Mouse (Mus musculus): ENCODE measurements at regions not wholly inside any gene's neighbourhood (a gene's known extent, or its start where the extent isn't known, plus 50 kb on each side); places are given as distances from the start of the nearest gene placed in this dataset.

DNA sequence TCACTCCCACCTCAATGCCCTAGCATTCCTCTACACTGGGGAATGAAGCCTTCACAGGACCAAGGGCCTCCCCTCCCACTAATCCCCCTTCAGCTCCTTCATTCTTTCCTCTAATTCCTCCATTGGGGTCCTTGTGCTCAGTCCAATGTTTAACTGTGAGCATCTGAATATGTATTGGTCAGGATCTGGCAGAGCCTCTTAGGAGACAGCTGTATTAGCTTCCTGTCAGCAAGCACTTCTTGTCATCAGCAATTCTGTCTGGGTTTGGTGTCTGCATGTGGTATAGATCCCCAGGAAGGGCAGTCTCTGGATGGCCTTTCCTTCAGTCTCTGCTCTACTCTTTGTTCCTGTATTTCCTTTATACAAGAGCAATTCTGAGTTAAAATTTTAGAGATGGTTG lies 426.8 kb upstream of the 2610001J05Rik start:
- no peak for DNase-seq

DNA sequence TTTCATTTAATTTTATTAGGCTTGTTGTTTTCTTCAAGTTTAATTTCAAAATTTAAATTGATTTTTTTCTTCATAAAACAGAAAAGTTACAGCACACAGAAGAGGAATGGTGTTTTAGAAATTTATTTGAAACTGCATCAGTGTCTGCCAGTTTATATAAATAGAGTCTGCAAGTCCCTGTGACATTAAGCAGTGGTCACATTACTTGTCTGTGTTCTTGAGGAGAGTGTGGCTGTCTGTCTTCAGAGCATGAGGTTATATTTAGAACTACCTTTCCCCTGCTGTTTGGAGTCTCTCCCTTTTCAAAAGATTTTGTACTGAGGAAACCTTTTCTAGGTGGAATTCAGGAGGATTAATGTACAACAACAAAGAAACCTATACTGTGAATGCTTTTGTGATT lies 426.1 kb upstream of the 2610001J05Rik start:
- DNase-seq = no peak

DNA sequence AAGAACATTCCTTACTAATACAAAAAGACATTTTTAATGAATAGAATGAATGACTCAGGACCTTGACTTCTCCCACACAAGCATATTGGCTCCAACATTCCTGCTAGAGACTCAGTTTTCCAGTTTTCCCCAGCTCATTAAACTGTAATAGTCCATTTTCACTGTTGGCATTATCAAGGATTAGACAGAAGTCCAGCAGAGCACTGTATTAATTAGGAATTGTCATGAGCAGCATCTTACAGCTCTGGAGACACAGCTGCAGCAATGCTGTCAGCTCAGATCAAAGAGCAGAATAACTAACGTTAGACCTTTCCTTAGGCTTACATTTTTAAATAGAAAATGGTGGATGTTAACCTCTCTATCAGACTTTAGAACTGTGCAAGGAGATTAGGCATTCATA lies 419.5 kb upstream of the 2610001J05Rik start:
- no peak for DNase-seq

DNA sequence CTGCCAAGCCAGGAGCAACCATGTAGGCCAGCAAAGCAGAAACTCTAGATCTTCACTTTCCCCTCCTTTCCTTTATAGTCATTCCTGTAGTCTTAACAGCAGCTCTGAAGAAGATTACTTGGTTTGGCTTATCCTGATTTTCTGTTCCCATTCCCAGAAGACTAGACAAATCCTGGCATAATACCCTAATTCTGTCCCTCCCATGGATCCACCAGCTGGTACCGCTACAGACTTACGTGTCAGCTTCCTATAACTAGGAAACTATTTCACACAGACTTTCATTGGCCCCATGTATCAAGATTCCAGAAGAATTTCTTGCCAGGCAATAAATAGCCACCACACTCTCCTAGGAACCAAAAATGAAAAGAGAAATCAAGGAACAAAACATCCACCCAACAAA lies 410.2 kb upstream of the 2610001J05Rik start:
- DNase-seq = no peak

DNA sequence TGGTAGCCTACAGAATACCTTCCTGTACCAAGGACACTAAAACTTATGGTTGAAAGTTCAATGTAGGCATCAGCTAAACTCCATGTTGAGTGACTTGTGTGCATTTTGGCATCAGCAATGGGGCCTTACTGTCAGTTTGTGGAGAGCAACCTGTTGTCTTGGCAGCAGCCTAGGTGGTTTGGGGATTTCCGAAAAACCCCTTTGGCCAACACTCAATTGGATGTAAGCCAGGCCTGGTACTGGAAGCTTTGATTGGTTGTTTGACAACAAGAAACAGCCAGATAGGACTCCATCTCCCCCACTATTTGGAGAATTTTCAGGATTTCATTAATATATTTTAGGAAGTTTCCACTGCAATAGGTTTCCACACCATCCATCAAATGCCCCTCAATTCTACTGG lies 390.6 kb upstream of the 2610001J05Rik start:
- DNase-seq = no peak

DNA sequence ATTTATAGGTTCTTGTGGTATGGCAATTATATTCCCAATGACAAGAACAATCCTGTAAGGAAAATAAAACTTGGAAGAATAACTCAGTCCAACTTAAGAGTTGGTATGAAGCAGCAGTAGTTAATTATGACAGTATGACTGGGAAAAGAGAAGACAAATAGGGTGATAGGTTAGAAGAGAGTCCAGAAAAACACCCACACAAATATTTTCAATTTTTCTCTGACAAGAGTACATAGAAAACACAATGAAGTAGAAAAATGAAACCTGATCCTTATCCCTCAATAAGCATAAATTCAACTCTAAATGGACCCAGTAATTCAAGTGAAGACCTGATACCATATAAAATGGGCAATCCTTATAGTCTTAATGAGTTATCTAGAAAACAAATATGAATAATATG lies 369.0 kb upstream of the 2610001J05Rik start:
- no peak for DNase-seq

DNA sequence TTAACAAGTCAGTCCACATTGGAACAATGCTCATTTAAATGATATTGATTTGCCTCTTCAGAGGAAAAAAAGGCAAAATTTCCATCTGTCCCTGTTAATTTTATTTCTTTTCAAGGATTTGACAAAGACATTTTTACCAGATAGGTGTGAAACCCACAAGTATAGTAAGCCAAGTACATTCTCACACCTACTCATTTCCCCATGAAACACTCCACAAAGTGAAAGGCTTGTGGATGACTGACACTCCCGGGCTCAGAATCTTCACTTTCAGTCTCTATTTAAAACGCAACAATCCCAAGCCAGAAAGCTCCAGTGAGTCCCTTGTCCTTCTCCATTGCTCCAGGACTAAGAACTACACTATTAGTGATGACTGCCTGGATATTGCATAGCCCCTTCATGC lies 367.8 kb upstream of the 2610001J05Rik start:
- DNase-seq = no peak

DNA sequence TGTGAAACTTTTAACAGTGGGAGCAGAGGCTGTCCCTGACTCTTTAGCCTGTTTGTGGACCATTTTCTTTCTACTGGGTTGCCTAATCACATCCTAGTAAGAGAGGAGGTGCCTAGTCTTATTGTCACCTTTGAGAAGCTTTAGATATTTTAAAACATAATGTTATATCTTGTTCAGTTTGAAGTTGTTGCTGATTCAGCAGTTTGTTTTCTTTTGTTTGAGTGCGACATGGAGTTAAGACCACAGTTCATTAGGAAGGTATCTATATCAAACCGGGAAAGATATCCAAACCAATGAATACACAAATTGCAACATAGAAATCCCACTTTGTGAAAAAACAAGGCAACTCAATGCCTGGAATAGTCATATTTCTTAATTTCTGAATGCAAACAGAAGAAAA lies 359.5 kb upstream of the 2610001J05Rik start:
- no peak for DNase-seq

DNA sequence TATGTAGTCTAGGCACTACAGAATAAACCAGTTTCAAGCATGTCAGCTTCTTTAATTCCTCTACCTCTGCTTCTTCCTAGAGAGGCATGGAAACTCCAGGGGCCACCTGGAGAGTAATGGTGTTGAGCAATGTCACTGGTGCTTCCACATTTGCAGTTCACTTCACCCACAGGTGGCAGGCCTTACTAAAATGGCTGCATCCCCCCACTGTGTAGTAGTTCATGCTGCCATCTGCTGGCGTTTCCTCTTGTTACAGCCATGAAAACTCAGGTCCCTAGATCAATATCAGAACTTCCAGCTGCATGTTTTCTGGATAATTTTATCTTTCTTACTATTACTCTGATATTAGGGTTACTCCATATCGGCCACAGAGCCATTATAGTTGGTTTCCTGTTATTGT lies 336.2 kb upstream of the 2610001J05Rik start:
- peak; percentile 70 for DNase-seq

DNA sequence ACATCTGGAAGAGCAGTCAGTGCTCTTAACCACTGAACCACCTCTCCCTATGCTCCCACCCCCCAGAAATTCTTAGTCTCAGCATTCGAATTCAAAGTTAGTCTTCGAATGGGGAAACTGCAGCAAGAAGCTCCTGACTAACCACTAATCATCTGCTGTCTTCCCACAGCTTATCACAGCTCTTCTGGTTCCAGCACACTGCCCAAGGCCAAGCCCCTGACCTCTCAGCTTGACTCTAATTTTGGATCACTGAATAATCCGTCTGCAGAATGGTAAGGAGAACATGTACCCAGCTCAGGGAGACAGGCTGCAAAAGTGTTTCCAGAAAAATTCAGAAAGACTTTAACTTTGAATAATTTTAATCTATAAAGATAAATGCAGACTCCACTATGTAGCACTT lies 325.8 kb upstream of the 2610001J05Rik start:
- DNase-seq = no peak

DNA sequence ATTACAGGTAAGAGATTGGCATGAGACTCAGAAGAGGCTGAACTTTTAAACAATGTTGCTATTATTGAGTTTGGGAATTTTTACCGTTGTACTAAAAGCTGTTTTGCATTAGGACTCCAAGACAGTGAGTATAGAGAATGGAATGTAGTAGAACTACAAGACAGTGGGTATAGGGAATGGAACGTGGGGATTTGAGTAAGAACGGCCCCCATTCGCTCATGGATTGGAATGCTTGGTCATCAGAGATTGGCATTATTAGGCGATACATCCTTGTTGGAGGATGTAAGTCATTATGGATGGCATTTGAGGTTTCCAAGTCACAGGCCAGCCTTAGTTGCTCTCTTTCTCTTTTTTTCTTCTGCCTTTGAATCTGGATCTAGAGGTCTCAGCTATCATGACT lies 324.0 kb upstream of the 2610001J05Rik start:
- DNase-seq = no peak

DNA sequence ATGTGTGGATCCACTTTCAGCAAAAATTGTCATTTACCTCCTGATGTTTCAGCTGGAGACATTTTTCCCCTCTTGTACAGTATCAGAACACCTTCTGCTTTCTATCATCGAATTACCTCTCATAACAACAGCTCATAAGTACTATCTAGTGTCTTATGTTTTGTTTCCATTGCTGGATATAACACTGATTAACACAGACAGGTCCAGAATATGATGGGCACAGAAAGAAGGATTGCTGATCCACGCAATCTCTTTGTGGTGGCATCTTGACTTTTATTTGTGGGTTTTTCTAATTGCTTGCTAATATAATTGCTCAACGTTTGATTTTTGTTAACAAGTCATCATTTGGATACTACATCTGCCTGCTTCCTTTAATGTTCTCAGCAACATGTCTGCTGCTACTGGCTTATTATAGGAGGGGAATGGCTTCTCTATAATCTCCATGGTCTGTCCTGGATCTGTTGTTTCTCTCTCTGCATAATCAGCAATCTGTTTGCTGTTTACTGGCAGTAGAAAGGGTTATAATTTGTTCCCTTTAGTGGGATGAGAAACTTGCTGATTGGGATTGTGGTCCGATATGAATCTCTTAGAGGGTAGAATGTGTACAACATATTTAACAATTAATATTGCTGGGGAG lies 320.2 kb upstream of the 2610001J05Rik start:
- no peak for DNase-seq

DNA sequence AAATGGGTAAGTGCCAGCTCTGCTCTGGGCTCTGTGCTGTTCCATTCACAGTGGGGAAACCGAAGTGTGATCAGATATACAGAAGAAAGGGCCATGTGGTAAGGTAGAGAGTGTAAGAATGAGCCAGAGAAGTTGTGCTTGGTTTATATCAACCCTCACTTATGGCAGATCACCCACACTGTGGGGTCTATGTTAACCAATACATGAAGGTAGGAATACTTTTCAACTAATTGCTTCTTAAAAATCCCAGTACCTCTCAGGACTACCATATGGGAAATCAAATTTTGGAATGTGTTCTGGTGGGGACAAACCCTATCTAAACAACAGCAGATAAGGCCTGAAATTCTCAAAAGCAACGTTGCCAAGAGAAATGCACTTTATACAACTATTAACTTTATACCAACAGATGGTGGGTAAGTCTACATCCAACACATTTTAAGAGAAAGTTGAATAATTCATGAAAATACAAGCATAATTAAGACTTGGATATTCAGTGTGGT lies 314.7 kb upstream of the 2610001J05Rik start:
- no peak for DNase-seq

DNA sequence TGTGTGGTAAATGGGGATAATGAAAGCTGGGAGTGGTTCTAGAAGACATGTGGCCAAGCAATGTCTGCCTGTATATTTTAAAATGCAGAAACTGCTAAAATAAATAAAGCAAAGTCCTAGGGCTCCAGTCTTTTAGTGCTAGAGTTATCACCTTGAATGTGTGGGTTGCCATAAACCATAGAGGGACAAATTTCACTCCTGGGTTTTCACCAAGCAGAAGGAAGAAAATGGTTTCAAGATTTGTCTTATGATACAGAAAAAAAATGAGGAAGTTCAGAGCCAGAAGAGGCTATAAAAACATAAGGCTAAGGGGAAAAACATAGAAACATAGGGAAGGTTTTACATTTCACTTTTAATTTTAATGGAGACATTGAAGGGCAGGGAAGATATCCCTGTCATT lies 276.1 kb upstream of the 2610001J05Rik start:
- no peak for DNase-seq

DNA sequence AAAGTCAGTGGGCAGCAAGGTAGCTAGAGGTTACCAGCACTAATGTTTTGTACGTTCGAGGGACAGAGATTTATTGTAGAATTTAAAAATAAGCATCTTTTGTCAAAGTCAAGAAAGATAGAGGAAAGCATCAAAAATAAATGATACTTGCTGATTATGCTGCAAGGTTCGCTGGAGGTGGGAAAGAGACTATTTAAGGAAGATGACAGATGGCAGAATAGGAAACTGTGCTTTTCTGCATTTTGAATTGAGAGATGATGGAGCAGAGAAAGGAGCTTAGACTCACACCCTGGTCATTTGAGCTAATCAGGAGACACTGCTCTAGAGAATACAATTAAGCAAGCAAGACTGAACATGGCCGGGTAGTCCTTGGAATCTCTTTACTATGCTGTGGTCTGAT lies 275.1 kb upstream of the 2610001J05Rik start:
- DNase-seq = no peak

DNA sequence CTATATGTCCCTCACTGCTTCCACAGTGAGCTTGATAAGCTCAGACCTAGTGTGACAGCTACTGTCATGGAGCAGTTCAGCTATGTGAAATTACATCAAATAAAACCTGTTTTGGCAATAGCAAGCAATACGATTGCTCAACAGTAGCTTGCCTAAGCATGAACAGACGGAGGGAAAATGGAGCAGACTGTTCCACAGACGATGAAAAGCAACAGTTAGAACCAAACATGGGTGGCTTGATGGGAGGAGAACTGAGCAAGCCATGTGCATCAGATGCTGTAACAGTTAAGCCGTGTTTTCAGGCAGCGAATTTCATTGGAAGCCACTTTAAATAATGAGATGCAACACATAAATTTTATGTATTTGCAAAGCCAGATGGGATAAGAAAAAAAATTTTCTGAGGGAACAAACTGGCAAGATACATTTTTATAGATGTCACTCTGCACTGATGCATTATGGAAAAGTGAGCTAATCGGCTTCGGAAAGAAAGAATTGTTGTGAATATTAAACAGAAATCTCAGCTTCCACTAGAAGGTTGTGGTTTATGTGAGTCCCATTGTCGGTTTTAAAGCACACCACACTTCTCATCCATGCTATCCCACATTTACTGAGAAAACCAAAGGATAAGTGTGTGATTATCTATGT lies 270.9 kb upstream of the 2610001J05Rik start:
- DNase-seq = no peak

DNA sequence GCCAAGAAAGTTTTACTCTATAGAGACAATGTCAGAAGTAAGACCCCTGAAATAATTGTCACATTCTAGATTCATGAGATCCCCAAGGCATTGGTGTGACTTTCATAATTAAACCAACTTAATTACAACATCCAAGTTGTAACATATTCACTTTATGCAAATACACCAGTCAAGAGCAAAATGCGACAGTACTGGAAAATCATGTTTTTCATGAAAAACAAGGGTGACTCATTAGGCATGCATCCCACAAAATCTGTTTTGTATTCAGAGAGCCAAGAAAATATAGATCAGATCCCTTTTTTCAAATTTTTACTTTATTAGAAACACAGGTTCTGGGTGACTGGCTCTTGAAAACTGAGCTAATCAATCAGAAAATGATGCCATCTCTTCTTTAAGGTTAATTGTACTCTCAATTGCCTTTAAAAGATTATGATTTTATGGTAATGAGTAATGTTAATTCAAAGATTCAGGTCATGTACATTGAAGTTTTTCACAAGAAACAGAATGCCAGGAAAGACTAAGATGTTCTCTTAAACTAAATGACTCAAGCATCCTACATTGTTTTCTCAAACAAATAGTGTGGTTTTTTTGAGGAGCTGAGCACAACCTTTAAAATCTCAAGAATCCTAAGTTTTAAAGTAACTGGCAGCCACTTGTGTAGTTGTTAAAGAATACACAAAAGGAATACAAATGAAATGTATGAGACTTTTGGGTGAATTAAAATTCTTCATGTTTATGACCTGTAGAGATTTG lies 259.2 kb upstream of the 2610001J05Rik start:
- DNase-seq = no peak

DNA sequence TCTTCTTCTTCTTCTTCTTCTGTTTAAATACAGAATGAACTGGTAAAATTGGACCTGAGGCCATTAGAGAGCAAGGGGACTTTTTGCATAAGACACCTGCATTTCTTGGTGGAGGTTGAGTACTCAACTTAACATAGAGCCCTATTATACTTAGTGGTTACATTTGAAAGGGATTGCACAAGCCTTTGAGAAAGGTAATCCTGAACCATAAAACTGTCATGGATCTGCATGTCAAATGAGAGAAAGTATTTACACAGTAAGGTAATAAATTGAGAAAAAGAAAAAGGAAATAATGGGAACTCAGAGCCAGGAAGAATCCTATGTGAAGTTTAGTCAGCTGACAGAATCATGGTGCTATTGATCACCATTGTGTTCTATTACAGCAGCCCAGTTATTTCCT lies 258.1 kb upstream of the 2610001J05Rik start:
- no peak for DNase-seq

DNA sequence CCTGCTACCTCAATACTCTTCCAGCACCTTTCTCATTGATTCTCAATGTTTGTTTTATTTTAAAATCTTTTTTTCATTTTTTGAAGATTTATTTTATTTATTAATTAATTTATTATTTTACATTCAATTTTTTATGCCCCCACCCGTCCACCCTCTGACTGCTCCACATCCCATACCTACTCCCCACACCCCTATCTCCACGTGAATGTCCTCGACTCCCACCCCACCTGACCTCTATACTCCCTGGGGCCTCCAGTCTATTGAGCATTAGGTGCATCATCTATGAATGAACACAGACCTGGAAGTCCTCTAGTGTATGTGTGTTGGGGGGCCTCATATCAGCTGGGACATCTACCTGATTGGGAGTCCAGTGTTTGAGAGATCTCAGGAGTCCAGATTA lies 251.0 kb upstream of the 2610001J05Rik start:
- DNase-seq = no peak

DNA sequence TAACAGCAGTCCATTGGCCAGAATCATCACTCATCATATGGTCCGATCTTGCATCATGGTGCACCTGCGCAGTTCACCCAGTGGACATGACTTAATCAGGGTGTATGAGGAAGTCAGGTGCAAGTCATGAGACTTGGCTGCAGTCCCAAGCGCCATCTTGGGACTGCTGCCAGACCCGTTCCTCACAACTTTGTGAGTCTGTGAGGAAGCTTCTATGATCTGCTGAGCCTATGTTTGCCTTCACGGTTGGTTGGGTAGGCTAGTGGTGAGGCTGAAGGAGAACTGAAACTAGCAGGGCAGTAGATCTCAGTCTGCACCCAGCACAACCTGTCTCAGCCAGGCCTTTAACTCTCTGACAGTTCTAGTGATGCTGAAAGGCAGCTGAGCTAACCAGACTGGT lies 250.2 kb upstream of the 2610001J05Rik start:
- no peak for DNase-seq

DNA sequence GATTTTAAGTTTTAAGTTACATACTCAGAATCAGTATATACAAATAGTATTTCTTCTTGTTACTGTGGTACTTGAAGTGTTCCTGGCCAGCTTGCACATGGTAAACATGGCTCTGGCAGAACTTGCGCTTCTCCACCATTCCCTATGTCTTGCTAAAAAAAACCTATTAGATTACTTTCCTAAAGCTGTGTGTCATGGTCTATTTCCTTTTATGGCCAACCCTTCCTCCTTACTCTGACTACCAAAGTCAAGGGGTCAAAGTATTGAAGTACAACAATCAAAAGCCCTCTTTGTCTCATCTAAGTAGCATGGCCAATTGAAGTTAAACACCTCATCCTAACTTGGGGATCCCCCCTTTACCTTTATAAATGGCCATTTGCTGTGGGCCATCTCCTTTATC lies 223.6 kb upstream of the 2610001J05Rik start:
- no peak for DNase-seq

DNA sequence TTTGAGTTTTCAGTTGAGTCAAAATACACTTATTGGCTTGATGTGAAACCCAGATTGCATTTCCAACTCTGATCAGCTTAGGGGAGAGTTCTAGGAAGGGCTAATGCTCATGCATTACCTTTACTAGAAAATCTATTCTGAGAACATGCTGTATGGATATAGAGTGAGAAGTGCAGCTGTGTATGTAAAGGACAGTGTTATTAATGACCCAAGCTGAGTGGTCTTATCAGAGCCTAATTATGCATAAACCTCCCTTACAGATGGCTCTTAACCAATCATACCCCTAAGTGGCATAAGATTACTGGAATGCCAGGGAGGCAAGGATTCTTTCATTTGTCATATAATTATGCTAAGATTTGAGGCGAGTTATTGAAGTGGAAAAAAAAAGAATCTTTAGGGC lies 210.6 kb upstream of the 2610001J05Rik start:
- DNase-seq = no peak

DNA sequence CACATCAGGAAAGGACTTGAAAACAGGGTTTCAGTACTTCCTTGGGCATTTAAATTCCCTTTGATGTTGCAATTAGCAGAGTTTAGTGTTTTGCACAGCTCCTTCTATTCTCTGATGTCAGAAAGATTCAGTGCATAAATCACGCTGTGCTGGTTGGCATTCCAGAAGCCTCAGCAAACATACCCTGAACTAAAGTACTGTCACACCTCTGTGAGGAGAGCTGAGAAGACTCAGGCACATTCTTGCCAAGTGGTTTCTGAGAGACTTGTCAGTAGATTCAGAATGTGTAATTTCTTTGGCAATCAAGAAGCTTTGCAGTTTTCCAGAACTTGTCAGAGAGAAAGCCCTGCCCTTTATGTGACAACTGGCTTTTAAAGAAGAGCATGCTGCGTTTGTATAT lies 192.4 kb upstream of the 2610001J05Rik start:
- DNase-seq = no peak

DNA sequence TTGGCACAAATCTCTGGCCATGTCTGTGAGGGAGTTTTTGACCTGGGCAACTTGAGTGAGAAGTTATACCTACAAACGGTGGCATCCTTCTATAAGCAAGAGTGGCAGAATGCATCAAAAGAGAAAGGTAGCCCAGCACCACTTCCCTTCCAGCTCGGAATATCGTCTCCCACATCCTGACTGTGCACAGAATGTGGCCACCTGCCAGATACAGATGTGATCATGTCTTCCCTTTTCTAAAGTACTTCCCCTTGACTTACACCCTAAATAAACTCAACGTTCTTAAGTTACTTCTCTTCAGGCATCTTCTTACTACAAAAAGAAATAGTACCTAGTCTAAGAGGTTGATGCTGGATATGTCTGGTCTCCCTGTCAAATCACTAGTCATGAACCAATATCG lies 175.2 kb upstream of the 2610001J05Rik start:
- no peak for DNase-seq

All from embryo, embryonic 11 days (tissue).